Mouse (Mus musculus): ENCODE measurements around the gene Lad1.

Lad1 gene

DNA sequence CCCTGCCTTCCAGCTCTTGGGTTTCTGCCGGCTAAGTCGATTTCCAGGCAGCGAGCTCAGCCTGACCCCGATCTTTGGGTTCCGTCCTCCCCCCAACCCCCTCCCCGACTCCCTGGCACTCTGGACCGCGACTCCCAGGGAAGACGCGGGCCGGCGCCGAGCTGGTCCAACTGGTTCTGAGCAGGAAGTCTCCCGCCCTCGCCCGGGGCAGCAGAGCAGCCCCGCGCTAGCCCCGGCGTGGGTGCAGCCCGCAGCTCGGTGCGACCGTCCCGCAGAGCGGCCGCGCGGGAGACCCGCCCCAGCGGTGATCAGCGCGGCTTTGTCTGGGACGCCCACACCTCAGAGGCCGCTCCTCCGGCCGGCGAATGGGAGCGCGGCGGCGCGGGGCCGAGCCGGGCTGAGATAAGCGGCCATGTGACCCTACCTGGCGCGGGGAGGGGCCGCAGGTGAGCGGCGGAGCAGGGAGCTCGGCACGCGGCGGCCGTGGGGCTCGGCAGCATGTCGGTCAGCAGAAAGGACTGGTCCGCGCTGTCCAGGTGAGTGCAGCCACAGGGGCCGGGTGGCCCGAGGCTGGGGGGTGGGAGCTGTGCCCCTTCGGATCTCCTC is at the start of gene Lad1:
Gene Lad1, plus strand, starts transcription at position 118 of the 606 bp plus-strand sequence.
- no peak for DNase-seq

DNA sequence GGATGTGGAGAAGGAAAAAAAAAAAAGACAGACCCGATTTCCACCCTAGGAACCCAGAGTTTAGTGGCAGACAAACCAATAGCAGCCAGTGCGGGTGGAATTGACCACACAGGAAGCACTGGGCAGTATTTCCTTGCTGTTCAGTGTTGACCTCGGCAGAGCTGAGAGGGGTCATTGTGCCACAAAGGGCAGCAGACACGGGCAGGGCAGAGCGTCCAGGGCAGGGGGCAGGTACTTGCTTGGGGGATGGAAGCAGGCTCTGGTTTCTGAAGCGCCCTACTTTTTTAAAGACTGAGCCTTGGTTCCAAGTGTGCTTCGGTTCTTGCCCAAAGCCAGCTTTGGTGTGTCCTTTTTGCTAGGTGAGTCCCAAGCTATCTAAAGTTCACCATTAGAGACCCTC is 48.2 kb upstream of the Lad1 start:
- no peak for DNase-seq

DNA sequence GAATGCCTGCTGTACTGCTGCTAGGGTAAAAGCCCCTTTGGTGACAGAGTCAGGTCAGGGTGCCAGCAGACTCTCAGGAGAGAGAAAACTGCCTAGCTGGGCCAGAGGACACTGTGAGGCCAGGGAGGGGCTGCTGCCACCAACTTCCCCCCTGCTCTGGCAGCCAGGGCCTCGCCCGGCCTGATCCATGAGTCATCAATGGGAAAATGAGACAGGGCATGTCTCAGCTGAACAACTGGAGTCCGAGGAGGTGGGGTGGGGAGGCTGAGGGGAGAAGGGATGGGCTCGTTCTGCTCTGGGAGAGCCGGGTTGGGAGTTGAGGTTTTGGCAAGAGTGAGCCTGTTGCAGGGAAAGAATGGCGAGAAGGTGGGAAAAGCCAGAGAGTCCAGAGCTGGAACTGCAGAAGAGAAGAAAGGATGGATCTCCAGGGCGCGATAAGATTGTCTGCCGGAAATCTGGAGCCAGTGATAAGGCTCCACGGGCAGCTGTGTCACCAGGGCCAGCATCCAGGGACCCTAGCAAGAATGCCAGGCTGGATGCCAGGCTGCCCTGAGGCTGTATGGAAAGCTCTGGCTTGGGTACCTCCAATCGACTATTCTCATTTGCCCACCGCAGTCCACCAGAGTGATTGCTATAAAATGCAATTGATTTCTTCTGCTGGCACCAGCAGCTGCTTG is 47.4 kb upstream of the Lad1 start:
- no peak for DNase-seq

DNA sequence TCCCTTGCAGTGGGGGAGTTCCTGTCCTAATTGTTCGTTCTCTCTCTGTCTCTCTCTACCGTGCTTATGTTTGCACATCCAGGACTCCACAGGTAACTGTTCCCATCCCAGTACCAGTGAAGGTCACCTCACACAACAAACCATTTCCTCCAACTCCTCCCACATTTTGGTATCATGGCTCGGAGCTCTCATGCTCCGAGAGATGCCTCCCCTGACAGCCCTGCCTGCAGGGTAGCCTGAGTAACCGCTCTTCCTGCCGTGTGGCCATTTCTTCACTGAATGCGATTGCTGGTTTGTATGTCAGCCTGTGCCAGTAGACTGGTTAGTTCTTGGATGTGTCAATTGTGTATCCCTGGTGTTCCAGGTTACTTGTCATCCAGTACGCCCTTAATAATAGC is 46.8 kb upstream of the Lad1 start:
- DNase-seq: no peak

GRCm38 (mm10) chr1:135776596-135776995 is 41.8 kb upstream of the Lad1 start:
- DNase-seq: no peak

GRCm38 (mm10) chr1:135777046-135777445 is 41.4 kb upstream of the Lad1 start:
- no peak for DNase-seq

GRCm38 (mm10) chr1:135778780-135779535 is 39.4 kb upstream of the Lad1 start, which contains the start of gene Tnni1:
Gene Tnni1, plus strand, starts transcription at chr1:135779434.
- DNase-seq: no peak

GRCm38 (mm10) chr1:135780649-135781048 is 37.7 kb upstream of the Lad1 start:
- DNase-seq: no peak

DNA sequence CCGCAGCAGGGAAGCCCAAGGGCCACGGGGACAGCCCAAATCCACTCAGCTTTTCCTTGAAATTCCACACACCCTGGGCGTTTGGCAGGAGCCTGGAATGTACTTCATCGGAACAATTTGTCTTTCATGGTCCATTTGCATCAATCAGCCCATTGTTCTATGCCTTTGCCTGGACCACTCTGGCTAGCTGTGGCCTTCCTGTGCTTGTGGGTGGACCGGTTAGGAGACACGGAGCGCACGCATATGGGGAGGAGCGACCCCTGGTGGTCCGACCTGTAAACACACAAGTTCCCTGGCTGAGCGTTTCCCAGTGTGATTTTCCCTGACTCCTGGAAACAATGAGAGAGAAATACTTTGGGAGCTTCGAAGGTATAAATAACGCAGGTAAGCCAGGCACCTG is 37.2 kb upstream of the Lad1 start:
- DNase-seq: peak; percentile 31

DNA sequence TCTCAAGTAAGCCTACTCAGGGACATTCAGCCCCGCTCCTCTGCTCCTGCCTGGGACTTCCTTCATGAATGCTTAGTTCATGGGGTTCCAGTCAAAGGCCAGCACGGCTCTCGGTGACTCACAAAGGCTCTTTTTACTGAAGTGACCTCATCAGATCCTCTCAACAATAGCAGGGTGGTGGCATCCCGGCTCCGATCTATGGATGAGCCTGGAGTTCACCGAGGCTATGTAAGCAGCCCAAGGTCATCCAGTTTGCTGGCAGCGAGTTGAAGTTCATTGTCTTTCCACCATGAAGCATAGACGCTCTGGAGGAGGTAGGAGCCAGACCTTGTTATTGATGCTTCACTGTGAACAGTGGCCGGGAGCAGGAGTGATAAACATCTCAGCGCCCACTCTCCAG is 35.6 kb upstream of the Lad1 start:
- DNase-seq: no peak

GRCm38 (mm10) chr1:135787799-135788198 is 30.6 kb upstream of the Lad1 start:
- DNase-seq: peak; percentile 34

GRCm38 (mm10) chr1:135788708-135789107 is 29.7 kb upstream of the Lad1 start:
- no peak for DNase-seq

GRCm38 (mm10) chr1:135789815-135790214 is 28.6 kb upstream of the Lad1 start:
- peak; percentile 40 for DNase-seq

DNA sequence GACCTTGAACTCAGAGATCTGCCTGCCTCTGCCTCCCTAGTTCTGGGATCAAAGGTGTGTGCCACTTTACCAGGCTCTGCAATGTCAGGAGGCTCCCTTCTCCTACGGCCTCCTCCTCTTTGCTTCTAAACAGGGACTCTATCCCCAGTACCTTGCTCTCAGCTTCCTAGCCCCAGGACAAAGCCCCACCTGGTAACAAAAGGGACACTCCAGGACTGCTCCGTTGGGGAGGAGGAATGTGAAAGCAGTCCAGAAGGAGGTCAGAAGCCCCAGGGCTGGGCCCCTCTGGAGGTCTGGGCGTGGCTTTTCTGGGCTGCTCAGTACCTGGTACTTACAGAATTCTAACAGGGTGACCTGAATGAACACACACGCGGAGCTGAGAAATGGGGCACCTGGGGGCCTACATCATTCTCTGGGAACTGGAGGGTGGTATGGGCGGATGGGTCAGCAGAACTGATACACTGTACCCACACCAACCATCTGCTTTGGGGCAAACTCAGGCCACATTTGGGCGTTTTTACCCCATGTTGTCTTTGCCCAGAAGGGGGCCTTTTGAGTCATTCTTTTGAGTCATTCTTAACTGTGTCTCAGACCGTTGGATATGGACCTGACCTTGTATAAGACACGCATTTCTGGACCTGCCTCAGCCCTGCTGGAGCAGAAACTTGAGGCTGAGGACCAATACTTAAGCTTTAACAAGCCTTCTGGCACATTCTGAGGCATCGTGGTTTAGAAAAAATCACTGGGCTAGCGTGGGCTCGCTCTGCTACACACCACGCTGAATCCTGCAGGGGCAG is 26.1 kb upstream of the Lad1 start:
- DNase-seq: no peak

- DNase-seq: no peak
Observed at GRCm38 (mm10) chr1:135793370-135794215, 24.8 kb upstream of the Lad1 start.

GRCm38 (mm10) chr1:135794216-135795134 is 23.9 kb upstream of the Lad1 start:
- DNase-seq: no peak

DNA sequence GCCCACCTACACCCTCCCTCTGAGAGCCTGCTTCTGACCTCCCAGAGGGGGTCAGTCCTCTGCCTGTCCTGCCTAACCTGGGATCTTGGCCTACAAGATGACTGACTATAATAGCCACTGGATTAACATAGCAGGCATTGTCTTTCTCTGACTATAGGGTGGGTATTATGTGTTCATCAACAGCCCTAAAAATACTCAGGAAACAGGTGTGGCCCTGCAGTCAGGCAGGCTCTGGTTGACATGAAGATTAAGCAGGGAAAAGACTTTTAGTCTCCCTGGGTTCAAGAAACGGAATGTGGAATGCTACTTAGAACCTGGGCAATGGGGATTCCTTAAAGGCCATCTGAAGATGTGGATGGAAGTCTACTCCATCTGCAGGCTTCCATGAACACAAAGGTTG is 19.9 kb upstream of the Lad1 start:
- DNase-seq: no peak

DNA sequence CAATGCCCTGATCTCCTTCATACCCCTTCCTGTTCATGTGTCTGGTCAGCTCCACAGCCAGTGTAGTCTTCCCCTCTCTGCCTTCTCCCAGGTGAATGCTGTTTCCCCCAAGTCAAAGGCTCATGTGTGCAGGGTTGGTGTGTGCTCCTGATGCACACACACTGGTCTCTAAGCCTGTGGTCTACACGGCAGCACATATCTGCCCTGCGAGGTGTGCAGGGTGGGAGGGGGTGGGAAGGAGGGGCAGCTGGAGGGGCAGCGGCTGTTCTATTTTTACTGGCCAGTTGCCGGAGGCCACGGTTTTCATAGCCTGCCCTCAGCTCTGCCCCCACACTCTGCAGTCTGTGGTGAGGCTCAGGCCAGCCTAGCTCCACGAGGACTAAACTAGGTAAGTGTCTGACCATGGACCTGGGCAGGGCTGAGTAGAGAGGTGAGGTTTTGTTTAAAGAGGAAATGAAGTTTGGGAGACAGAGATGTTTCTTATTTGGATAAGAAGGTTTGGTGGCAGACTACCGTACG is 19.2 kb upstream of the Lad1 start:
- no peak for DNase-seq

- no peak for DNase-seq
Observed at GRCm38 (mm10) chr1:135800192-135800950, 18.0 kb upstream of the Lad1 start.

DNA sequence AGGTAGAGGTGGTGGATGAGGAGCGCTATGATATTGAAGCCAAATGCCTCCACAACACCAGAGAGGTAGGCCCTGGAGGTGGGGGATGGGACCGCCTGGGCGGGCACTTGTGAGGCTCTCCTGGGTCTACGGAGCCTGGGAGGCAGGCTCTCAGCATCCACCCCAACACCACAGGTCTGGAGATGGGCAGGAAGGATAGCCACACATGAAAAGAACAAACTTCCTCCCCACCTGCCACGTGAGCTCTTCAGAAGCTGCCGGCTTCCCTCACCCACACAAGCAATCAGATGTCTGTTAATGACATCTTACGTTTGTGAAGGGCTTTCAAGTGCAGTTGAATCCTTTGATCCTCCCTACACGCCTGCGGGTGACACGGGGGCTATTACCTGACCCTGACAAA is 10.9 kb upstream of the Lad1 start:
- DNase-seq: no peak
